Mouse (Mus musculus) liver, embryonic 14.5 days (tissue): ENCODE results near the gene Megf11. TPM values are rescaled to one million over a fixed set of nuclear protein-coding genes. Genes with fewer than 3 reads are reported as not detected.
A peak's percentile ranks its signal among the peaks of the same experiment; 100 is the strongest.

Experiments
- ATAC-seq: fragments of 200-750 bp; cut with Nextera tagmentation; 2 replicates; pipeline ENCODE4 v1.8.0; 2017; ENCODE audit warnings: moderate number of reproducible peaks, mild to moderate bottlenecking, moderate library complexity; ENCODE audit not compliant: insufficient read depth
- DNase-seq, 3 experiments: peaks; one replicate each; pipeline ENCODE4 v3.0.0-alpha.2; 2012 to 2013; ENCODE audit warnings: low read depth in 3 of 3, low spot score in 3 of 3
- H3K27ac ChIP-seq: fragments of 300-500 bp; sonication (generic); 2 replicates; pipeline ENCODE4 v1.5.1; 2014; ENCODE audit warnings: moderate library complexity, mild to moderate bottlenecking, control low read depth, inconsistent platforms
- H3K27me3 ChIP-seq: fragments of 300-500 bp; sonication (generic); 2 replicates; pipeline ENCODE4 v1.6.1; 2014; ENCODE audit warnings: mild to moderate bottlenecking, low read length, moderate library complexity; ENCODE audit not compliant: control insufficient read depth, insufficient read depth
- H3K36me3 ChIP-seq: fragments of 300-500 bp; sonication (generic); replicated peaks from 2 replicates; pipeline ENCODE4 v1.6.1; 2014; ENCODE audit warnings: low read depth; ENCODE audit not compliant: control insufficient read depth, insufficient read depth
- H3K4me1 ChIP-seq, 2 experiments: fragments of 200-500 bp in 1 of 2; fragments of 300-500 bp in 1 of 2; sonication (generic) in 1 of 2; replicated peaks; 2 replicates each; pipeline ENCODE4 v1.6.1; 2012 to 2014; ENCODE audit warnings: antibody characterized with exemption in 1 of 2, inconsistent platforms in 1 of 2, low read length in 1 of 2; ENCODE audit not compliant: control insufficient read depth in 2 of 2, insufficient read depth in 2 of 2
- H3K4me2 ChIP-seq: fragments of 300-500 bp; sonication (generic); 2 replicates; pipeline ENCODE4 v1.6.1; 2014; ENCODE audit warnings: low read depth, mild to moderate bottlenecking, control low read depth, moderate library complexity
- H3K4me3 ChIP-seq, 2 experiments: fragments of 200-500 bp in 1 of 2; fragments of 300-500 bp in 1 of 2; sonication (generic) in 1 of 2; 2 replicates each; pipeline ENCODE4 v1.5.1; 2012 to 2014; ENCODE audit warnings: low read depth in 2 of 2, low read length in 2 of 2, mild to moderate bottlenecking in 2 of 2, control low read depth in 1 of 2, inconsistent platforms in 1 of 2, moderate library complexity in 1 of 2; ENCODE audit not compliant: insufficient read depth in 1 of 2
- H3K9ac ChIP-seq: fragments of 300-500 bp; sonication (generic); replicated peaks from 2 replicates; pipeline ENCODE4 v1.6.1; 2014; ENCODE audit warnings: mild to moderate bottlenecking, control low read depth, moderate library complexity
- H3K9me3 ChIP-seq: fragments of 300-500 bp; sonication (generic); 2 replicates; pipeline ENCODE4 v1.6.1; 2016; ENCODE audit warnings: low read length, mixed read lengths; ENCODE audit not compliant: control insufficient read depth
- CTCF ChIP-seq: IDR thresholded peaks from 2 replicates; pipeline ENCODE4 v1.5.1; 2016; ENCODE audit warnings: antibody characterized with exemption, low read depth, control low read depth
- EP300 ChIP-seq: IDR thresholded peaks from 2 replicates; pipeline ENCODE4 v1.6.1; 2016; ENCODE audit warnings: antibody characterized with exemption, low read depth
- WGBS: fragments of 180-500 bp; shearing (Covaris S2); extraction: QIAGEN DNeasy Blood & Tissue Kit; methylation state at CpG from one replicate; pipeline ENCODE4 v1.1.7; 2014; ENCODE audit not compliant: insufficient replicate concordance; 5-methylcytosine and 5-hydroxymethylcytosine counted together
- polyA plus RNA-seq, 2 experiments: library from polyadenylated mRNA; depleted of rRNA in 1 of 2; stranded (reverse) in 1 of 2; unstranded in 1 of 2; fragments of >200 nt; fragmentation: Nextera tagmentation in 1 of 2; extraction: Ambion mirVana in 1 of 2; gene quantifications; 2 replicates each; pipeline versions ENCODE4 v1.2.1 to v1.2.3; 2012 to 2014

The Megf11 gene
- polyA plus RNA-seq, 2 experiments, result 0.18 to 0.28 TPM

DNA sequence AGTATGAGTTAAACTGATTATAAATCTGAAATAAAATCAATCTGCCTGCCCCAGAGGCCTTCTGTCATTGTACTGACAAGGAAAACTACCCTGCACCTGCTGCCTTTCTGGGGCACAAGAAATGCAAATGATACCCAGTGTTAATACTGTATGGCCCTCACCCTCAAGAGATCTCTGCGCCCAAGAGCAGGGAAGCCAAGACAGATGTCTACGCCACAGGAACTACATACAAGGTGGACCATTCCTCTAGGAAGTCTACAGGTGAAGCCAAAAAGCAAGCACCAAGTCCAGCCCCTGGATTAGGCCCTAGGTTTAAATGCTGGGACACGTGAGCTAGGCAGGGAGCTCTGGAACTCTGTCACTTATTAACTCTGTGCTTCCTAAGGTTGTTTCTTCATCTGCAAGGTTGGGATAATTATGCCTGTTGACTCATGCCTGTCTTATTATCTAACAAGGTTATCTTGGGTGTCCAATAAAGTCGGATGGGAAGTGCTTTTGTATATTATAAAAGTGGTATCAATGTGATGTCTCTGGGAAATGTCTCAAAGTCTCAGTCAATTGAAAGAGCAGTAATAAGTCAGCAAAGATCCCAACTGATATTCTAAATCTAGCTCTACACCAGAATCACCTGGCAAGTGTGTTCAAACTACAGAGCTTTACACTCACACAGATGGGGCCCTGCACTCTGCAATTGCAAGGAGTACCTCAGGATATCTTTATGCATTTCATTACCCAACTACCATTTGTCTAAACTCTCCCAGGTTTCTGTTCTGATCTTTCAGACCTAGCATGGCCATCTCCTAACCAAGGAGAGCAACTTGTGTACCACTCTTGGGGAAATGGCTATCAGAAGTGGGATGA is 315.3 kb downstream of the Megf11 start:
- ATAC-seq (no peak), DNase-seq (no peak)
- TF ChIP-seq EP300 (no peak), CTCF (no peak)
- 69% methylated on average over 4 of the region's 4 CpGs for WGBS
- Histone ChIP-seq H3K27ac (no peak overlapping the region), H3K9ac (no peak overlapping the region), H3K4me3 (no peak overlapping the region), H3K4me1 (peaks cover 0 to 12% of the 10 kb centered on the region in 2 experiments; a peak in 2 of 4 replicates), H3K4me2 (no peak overlapping the region), H3K9me3 (no peaks in the 10 kb centered on the region), H3K36me3 (no peaks in the 10 kb centered on the region), H3K27me3 (no peaks in the 10 kb centered on the region)

DNA sequence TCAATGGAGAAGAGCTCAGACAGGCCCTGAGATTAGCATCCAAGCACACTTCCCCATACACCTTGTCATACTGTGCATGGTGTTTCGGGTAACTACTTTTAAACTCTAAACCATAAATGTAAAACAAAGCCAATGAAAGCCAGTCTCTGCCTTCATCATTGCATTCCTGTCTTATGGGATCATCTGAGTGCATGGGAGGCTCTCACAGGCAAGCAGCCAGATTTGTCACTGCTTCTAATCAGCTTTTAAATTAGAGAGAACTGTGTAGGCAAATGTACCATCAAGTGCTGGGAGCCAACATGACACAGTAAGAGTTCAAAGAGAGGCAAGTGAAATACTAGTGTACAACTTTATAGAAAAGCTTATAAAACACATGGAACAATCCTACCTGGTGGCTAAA is 316.2 kb downstream of the Megf11 start:
- Histone ChIP-seq H3K27me3 (no peaks in the 10 kb centered on the region), H3K9me3 (no peaks in the 10 kb centered on the region), H3K36me3 (no peaks in the 10 kb centered on the region), H3K4me3 (no peak overlapping the region), H3K4me2 (no peak overlapping the region), H3K9ac (no peak overlapping the region), H3K4me1 (peaks cover 0 to 12% of the 10 kb centered on the region in 2 experiments; a peak in 2 of 4 replicates), H3K27ac (no peak overlapping the region)
- 69% methylated on average over 1 of the region's 1 CpGs for WGBS
- ATAC-seq (no peak), DNase-seq (no peak)
- TF ChIP-seq EP300 (no peak), CTCF (no peak)

DNA sequence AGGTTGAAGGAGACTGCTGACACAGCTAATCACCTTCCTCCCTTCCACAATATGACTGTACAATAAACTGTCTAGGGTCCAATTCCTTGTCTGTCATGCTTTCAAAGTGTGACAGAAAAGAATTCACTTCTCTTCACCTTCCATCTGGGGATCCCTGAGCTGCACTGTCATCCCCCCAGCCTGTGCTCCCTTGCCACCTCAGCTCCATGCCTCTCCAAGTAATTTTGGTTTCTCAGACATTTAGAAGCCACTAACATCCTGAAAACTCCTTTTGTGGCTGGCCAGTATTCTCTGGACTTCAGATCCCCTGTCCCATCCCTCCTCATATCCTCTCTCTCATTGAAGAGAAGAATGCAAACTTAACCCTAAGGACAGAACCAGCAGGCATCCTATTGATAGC is 317.0 kb downstream of the Megf11 start:
- Histone ChIP-seq H3K4me1 (peaks cover 0 to 12% of the 10 kb centered on the region in 2 experiments; a peak in 2 of 4 replicates), H3K4me3 (no peak overlapping the region), H3K36me3 (no peaks in the 10 kb centered on the region; the same call in 1 of the 2 replicates), H3K9ac (no peak overlapping the region), H3K27ac (no peak overlapping the region), H3K27me3 (no peaks in the 10 kb centered on the region), H3K9me3 (no peaks in the 10 kb centered on the region), H3K4me2 (no peak overlapping the region)
- TF ChIP-seq EP300 (no peak), CTCF (no peak)
- ATAC-seq, result no peak
- DNase-seq, result no peak

DNA sequence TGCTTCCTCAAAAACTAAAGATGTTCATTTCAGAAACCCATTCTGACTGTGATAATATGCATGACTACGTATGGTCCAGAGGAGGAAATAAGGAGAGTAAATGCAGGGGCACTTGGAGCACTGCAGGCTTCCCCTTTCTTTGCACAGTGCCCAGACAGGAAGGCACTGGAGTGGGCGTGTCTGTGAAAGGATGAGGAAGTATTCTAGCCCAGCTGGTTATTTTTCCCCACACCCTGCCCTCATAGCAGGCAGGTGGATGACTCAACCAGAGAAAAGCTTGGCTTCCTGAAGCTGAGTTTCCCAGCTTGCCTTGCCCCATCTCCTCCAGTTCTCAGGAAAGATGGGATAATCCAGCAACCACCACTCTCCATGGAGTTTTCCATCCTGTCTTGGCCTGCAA is 317.5 kb downstream of the Megf11 start:
- H3K9ac ChIP-seq, result no peak overlapping the region
- TF ChIP-seq CTCF (no peak), EP300 (no peak)
- H3K9me3 ChIP-seq, result no peaks in the 10 kb centered on the region
- WGBS, result 30% methylated on average over 2 of the region's 2 CpGs
- DNase-seq (peak in 2 of 3 experiments; percentile 12 to 49), ATAC-seq (no peak)
- no peaks in the 10 kb centered on the region for H3K27me3 ChIP-seq
- no peak overlapping the region for H3K4me3 ChIP-seq
- no peak overlapping the region for H3K27ac ChIP-seq
- no peak overlapping the region for H3K4me2 ChIP-seq
- peaks cover 4% of the 10 kb centered on the region for H3K36me3 ChIP-seq
- H3K4me1 ChIP-seq, result peaks cover 0 to 12% of the 10 kb centered on the region in 2 experiments; a peak in 2 of 4 replicates

DNA sequence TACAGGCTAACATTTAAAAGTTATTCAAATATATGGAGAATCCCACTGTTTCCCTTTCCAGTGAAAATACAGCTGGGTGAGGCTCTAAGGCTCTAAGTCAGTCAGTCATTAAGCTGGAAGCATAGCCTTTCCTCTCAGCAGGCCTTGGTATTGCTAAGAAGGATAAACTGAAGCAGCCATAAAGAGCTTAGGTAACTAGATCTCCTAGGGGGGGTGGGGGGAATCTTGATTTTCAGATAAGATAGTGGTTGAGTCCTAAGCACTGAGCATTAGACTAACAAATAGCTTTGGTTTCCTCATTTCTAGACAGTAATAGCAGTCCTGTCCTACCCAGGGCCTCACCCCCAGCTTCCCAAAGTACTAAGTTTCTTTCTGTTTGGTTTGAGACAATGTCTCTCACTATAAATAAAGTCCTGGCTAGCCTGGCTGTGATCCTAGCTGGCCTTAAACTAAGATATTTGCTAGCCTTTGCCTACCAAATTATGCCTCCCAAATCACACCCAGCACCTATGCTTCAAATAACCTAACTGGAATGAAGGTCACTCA is 318.1 kb downstream of the Megf11 start:
- H3K9me3 ChIP-seq, result no peaks in the 10 kb centered on the region
- TF ChIP-seq EP300 (no peak), CTCF (no peak)

More for the DNA sequence above, 318.1 kb downstream of the Megf11 start:
- Histone ChIP-seq H3K4me1 (peaks cover 0 to 12% of the 10 kb centered on the region in 2 experiments; a peak in 2 of 4 replicates), H3K27ac (no peak overlapping the region), H3K36me3 (peaks cover 7% of the 10 kb centered on the region), H3K27me3 (no peaks in the 10 kb centered on the region), H3K4me2 (no peak overlapping the region), H3K4me3 (no peak overlapping the region), H3K9ac (no peak overlapping the region)
- no peak for DNase-seq
- ATAC-seq, result no peak
